Mouse (Mus musculus) neural tube, embryonic 13.5 days (tissue): ENCODE measurements around the gene Ddi1. TPM values are rescaled to one million over a fixed set of nuclear protein-coding genes. Genes with fewer than 3 reads are reported as not detected.
"Not testable (repeated sequence)": the region's sequence is repeated elsewhere in the genome, so short reads cannot be mapped to it uniquely, and the experiment has no call there.

ENCODE experiments used
- ATAC-seq: fragments of 200-750 bp; cut with Nextera tagmentation; 2 replicates; pipeline ENCODE4 v1.8.0; 2017; ENCODE audit warnings: low read depth, mild to moderate bottlenecking, moderate TSS enrichment, moderate library complexity
- H3K27ac ChIP-seq: fragments of 300-500 bp; sonication (generic); replicated peaks from 2 replicates; pipeline ENCODE4 v1.5.1; 2015; ENCODE audit warnings: moderate library complexity, mild to moderate bottlenecking, inconsistent platforms
- H3K27me3 ChIP-seq: fragments of 300-500 bp; sonication (generic); 2 replicates; pipeline ENCODE4 v1.6.1; 2015; ENCODE audit warnings: mild to moderate bottlenecking, inconsistent platforms
- H3K36me3 ChIP-seq: fragments of 300-500 bp; sonication (generic); 2 replicates; pipeline ENCODE4 v1.6.1; 2015; ENCODE audit warnings: mild to moderate bottlenecking, inconsistent platforms
- H3K4me1 ChIP-seq: fragments of 300-500 bp; sonication (generic); replicated peaks from 2 replicates; pipeline ENCODE4 v1.6.1; 2015; ENCODE audit warnings: inconsistent platforms
- H3K4me2 ChIP-seq: fragments of 300-500 bp; sonication (generic); 2 replicates; pipeline ENCODE4 v1.6.1; 2015; ENCODE audit warnings: inconsistent platforms, mild to moderate bottlenecking, moderate library complexity
- H3K4me3 ChIP-seq: fragments of 300-500 bp; sonication (generic); 2 replicates; pipeline ENCODE4 v1.5.1; 2015; ENCODE audit warnings: mild to moderate bottlenecking, inconsistent platforms
- H3K9ac ChIP-seq: fragments of 300-500 bp; sonication (generic); 2 replicates; pipeline ENCODE4 v1.6.1; 2015; ENCODE audit warnings: moderate library complexity, mild to moderate bottlenecking, inconsistent platforms
- H3K9me3 ChIP-seq: fragments of 300-500 bp; sonication (generic); 2 replicates; pipeline ENCODE4 v1.6.1; 2016; ENCODE audit warnings: inconsistent platforms
- WGBS: fragments of 180-500 bp; shearing (Covaris S2); methylation state at CpG from one replicate; pipeline ENCODE4 v1.1.7; 2015; 5-methylcytosine and 5-hydroxymethylcytosine counted together
- polyA plus RNA-seq: library from polyadenylated mRNA; unstranded; fragments of >200 nt; fragmentation: Nextera tagmentation; extraction: Ambion mirVana; gene quantifications from 2 replicates; pipeline ENCODE4 v1.2.1, GENCODE M21; 2015

The Ddi1 gene
- polyA plus RNA-seq, 1 experiment from 2014 or later, result not detected

GRCm38 (mm10) chr9:6250320-6250719 is 19.3 kb downstream of the Ddi1 start:
- ATAC-seq, result no peak
- H3K9ac ChIP-seq, result no peak overlapping the region
- H3K4me1 ChIP-seq, result no peaks in the 10 kb centered on the region
- H3K36me3 ChIP-seq, result no peaks in the 10 kb centered on the region
- no peak overlapping the region for H3K4me3 ChIP-seq
- 55% methylated on average over 1 of the region's 1 CpGs for WGBS
- H3K27ac ChIP-seq, result no peak overlapping the region
- no peaks in the 10 kb centered on the region for H3K9me3 ChIP-seq
- H3K27me3 ChIP-seq, result no peaks in the 10 kb centered on the region
- H3K4me2 ChIP-seq, result no peak overlapping the region

- WGBS, result 96% methylated on average over 1 of the region's 1 CpGs
- not testable (repeated sequence) for H3K27me3 ChIP-seq, H3K9me3 ChIP-seq, H3K36me3 ChIP-seq, H3K4me1 ChIP-seq, H3K4me2 ChIP-seq, ATAC-seq, H3K9ac ChIP-seq, H3K27ac ChIP-seq, H3K4me3 ChIP-seq
These were observed 33.7 kb downstream of the Ddi1 start for GRCm38 (mm10) chr9:6235982-6236381.

DNA sequence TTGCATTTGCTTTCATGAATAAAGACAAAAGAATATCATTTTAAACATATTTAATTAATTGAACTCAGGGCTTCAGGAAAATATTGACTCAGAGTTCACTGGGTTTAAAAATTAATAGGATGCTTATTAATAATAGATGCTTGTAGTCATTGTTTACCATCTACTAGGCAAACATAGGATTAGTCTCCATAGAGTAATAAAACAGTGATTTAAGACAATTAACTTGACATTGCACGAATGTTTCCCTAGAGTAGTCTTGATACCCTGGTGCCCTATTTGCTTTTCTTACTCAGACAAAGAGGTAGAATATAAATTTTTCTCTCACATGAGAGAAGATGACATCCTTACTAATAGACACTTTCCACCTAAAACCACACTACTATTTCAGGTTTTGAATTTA is 52.1 kb downstream of the Ddi1 start:
- Histone ChIP-seq H3K36me3 (no peaks in the 10 kb centered on the region), H3K27me3 (no peaks in the 10 kb centered on the region), H3K4me2 (no peak overlapping the region), H3K4me3 (no peak overlapping the region), H3K9ac (no peak overlapping the region), H3K9me3 (no peaks in the 10 kb centered on the region), H3K27ac (no peak overlapping the region), H3K4me1 (no peaks in the 10 kb centered on the region)
- ATAC-seq, result 0 out of 2 replicates have a peak, but pooled peaks have one; percentile 77
- 25% methylated on average over 1 of the region's 1 CpGs for WGBS

- Histone ChIP-seq H3K9me3 (no peaks in the 10 kb centered on the region), H3K27me3 (no peaks in the 10 kb centered on the region), H3K4me2 (no peak overlapping the region), H3K36me3 (no peaks in the 10 kb centered on the region), H3K27ac (no peak overlapping the region), H3K4me3 (no peak overlapping the region), H3K9ac (no peak overlapping the region), H3K4me1 (no peaks in the 10 kb centered on the region)
- no peak for ATAC-seq
- WGBS, result 76% methylated on average over 5 of the region's 5 CpGs
These were observed 56.8 kb downstream of the Ddi1 start for GRCm38 (mm10) chr9:6212862-6213261.

Other genes with a start within 250 kb of the Ddi1 start
- 2.2 and 2.3 TPM in 2 replicates for gene Pdgfd, start 101.3 kb downstream of the Ddi1 start, polyA plus RNA-seq